Mouse (Mus musculus) heart, adult 2 months (tissue): Measurements from ENCODE around the gene Lepr. TPM values are rescaled to one million over a fixed set of nuclear protein-coding genes. Genes with fewer than 3 reads are reported as not detected.
"Not testable (repeated sequence)": the region's sequence is repeated elsewhere in the genome, so short reads cannot be mapped to it uniquely, and the experiment has no call there.

Source experiments
- DNase-seq, 2 experiments: peaks; one replicate each; pipeline ENCODE4 v3.0.0; 2021
- H3K27ac ChIP-seq: fragments of 200-600 bp; 2 replicates; pipeline ENCODE4 v1.8.1; 2022
- H3K27me3 ChIP-seq: fragments of 200-500 bp; 2 replicates; pipeline ENCODE4 v1.6.1; 2012; ENCODE audit warnings: mild to moderate bottlenecking, low read length, inconsistent platforms, mixed read lengths; ENCODE audit not compliant: control insufficient read depth, insufficient read depth
- H3K36me3 ChIP-seq: fragments of 200-500 bp; 2 replicates; pipeline ENCODE4 v1.6.1; 2012; ENCODE audit warnings: low read length, inconsistent platforms; ENCODE audit not compliant: control insufficient read depth, insufficient read depth
- H3K4me1 ChIP-seq: fragments of 200-500 bp; 2 replicates; pipeline ENCODE4 v1.6.1; 2011; ENCODE audit warnings: low read length; ENCODE audit not compliant: control insufficient read depth, insufficient read depth
- H3K4me3 ChIP-seq: fragments of 200-600 bp; 2 replicates; pipeline ENCODE4 v1.8.1; 2022
- H3K79me2 ChIP-seq: fragments of 200-500 bp; replicated peaks from 2 replicates; pipeline ENCODE4 v1.6.1; 2012; ENCODE audit warnings: mild to moderate bottlenecking, inconsistent platforms, low read length, moderate library complexity, mixed read lengths; ENCODE audit not compliant: control insufficient read depth, insufficient read depth
- H3K9ac ChIP-seq: fragments of 200-500 bp; 2 replicates; pipeline ENCODE4 v1.6.1; 2012; ENCODE audit warnings: low read depth, mild to moderate bottlenecking, control low read depth, inconsistent platforms, low read length, mixed read lengths
- CTCF ChIP-seq: fragments of 200-600 bp; IDR thresholded peaks from 2 replicates; pipeline ENCODE4 v1.8.1; 2022; ENCODE audit warnings: antibody characterized with exemption, mild to moderate bottlenecking, moderate library complexity
- EP300 ChIP-seq: fragments of 200-500 bp; IDR thresholded peaks from 2 replicates; pipeline ENCODE4 v1.6.1; 2011; ENCODE audit warnings: low read depth, low read length, control low read depth; ENCODE audit not compliant: insufficient read depth
- POLR2A ChIP-seq: fragments of 200-500 bp; IDR thresholded peaks from 2 replicates; pipeline ENCODE4 v1.6.1; 2011; ENCODE audit warnings: mild to moderate bottlenecking, low read depth, low read length, control low read depth; ENCODE audit not compliant: insufficient read depth
- WGBS: fragments of 180-500 bp; shearing (Covaris S2); methylation state at CpG from one replicate; pipeline ENCODE4 v1.1.7; 2018; 5-methylcytosine and 5-hydroxymethylcytosine counted together
- intact Hi-C: fragments of 180-260 bp; cut with DNase I; formaldehyde crosslinking; loops from one replicate; pipeline ENCODE4 v1.15.1; 2025
- polyA plus RNA-seq: library from polyadenylated mRNA; depleted of rRNA; stranded (reverse); fragments of >200 nt; gene quantifications from 2 replicates; pipeline ENCODE4 v1.2.3, GENCODE M21; 2012
- total RNA-seq, 2 experiments: library from RNA; stranded (reverse); gene quantifications; 2 replicates each; pipeline ENCODE4 v1.2.3; 2021

Lepr gene
- total and polyA plus RNA-seq, 3 experiments: 0.80 to 3.9 (median 3.2) TPM

DNA sequence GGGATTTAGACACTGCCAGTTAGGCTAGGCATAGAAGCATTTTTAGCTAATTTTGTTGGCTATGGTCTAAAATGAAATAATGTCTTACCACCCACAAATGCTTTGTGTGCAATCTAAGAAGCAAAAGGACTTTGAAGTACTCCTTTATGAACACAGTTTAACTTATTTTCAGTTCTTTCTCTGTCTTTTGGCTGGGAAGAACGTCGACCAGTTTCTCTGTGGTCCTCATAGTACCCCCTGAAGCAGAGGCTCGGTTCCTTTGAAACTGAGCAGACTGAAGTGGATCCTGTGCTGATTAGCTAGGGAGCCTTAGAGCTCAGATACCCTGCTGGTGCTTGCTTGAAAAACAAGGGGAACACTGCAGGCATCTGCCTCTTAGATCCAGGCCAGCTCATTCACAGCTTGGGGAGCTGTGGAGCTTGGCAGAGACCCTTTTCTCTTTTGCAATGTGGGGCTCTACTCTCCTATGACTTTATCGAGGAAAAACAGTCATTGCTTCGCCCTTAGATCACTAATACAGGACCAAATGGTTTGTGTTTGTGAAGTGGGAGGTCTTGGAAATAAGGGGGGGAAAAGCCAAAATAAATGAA, 1.9 kb downstream of the Lepr start:
- DNase-seq: peak; percentile 40 to 54
- Histone ChIP-seq H3K79me2 (no peaks in the 10 kb centered on the region), H3K4me3 (no peak overlapping the region), H3K36me3 (no peaks in the 10 kb centered on the region), H3K4me1 (no peaks in the 10 kb centered on the region; the same call in 1 of the 2 replicates), H3K9ac (no peak overlapping the region), H3K27ac (no peak overlapping the region), H3K27me3 (peaks cover 3% of the 10 kb centered on the region)
- TF ChIP-seq EP300 (no peak), CTCF (no peak), POLR2A (no peak)
- intact Hi-C loops: loop anchor here (5.0 kb wide), 1 partner anchor 42 kb away; no protein-coding TSS in a partner anchor
- WGBS: 31% methylated on average over 5 of the region's 5 CpGs

DNA sequence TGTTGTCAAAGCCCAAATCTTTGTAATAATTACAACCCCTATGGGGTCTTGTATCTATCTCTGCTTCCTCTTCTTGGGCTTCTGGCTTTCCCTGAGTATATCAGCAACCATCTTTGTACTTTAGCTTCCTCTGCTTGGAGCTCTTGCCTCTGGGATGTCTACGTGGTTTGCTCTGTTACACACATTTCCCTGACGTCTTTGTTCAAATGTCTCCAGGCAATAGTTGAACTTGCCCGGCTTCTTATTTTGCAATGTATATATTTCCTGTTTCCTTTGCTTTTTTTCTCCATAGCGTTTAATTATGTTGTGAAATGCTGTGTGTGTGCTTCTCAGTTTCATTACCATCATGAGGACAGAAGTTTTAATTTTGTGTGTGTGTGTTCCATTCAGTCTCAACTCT, 4.5 kb downstream of the Lepr start:
- H3K9ac ChIP-seq: no peak overlapping the region
- H3K4me3 ChIP-seq: no peak overlapping the region
- H3K27me3 ChIP-seq: peaks cover 3% of the 10 kb centered on the region
- no peak for DNase-seq
- no peak overlapping the region for H3K27ac ChIP-seq
- 50% methylated on average over 4 of the region's 4 CpGs for WGBS
- intact Hi-C loops: loop anchor here (5.0 kb wide), 1 partner anchor 34 kb away; no protein-coding TSS in a partner anchor
- H3K4me1 ChIP-seq: no peaks in the 10 kb centered on the region; the same call in 1 of the 2 replicates
- H3K36me3 ChIP-seq: no peaks in the 10 kb centered on the region
- TF ChIP-seq EP300 (no peak), POLR2A (no peak), CTCF (no peak)
- no peaks in the 10 kb centered on the region for H3K79me2 ChIP-seq

DNA sequence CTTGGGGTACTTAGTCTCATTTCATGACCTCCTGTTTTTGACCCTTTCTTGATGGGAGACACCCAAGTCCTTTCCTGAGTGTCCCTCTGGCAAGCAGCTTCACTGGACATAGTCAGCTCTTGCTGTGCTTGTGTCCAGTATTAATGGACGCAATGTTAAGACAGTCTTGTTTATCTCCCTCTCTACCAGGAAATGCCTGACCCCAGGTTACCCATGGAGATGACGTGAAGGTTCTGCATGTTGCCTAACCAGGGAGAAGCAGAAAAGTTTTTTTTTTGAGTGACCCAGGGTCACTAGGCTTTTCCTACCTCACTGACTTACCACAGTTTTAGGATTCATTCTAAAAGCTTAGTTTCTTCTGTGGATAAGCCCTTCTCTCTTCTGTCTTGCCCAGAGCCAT, 24.8 kb downstream of the Lepr start:
- no peak overlapping the region for H3K27ac ChIP-seq
- intact Hi-C loops: no loop called here
- WGBS: 61% methylated on average over 2 of the region's 2 CpGs
- H3K36me3 ChIP-seq: no peaks in the 10 kb centered on the region
- H3K27me3 ChIP-seq: no peaks in the 10 kb centered on the region
- DNase-seq: no peak
- no peak for TF ChIP-seq EP300
- no peak for TF ChIP-seq CTCF
- TF ChIP-seq POLR2A: no peak
- H3K9ac ChIP-seq: no peak overlapping the region
- H3K79me2 ChIP-seq: no peaks in the 10 kb centered on the region
- no peak overlapping the region for H3K4me3 ChIP-seq
- H3K4me1 ChIP-seq: no peaks in the 10 kb centered on the region

DNA sequence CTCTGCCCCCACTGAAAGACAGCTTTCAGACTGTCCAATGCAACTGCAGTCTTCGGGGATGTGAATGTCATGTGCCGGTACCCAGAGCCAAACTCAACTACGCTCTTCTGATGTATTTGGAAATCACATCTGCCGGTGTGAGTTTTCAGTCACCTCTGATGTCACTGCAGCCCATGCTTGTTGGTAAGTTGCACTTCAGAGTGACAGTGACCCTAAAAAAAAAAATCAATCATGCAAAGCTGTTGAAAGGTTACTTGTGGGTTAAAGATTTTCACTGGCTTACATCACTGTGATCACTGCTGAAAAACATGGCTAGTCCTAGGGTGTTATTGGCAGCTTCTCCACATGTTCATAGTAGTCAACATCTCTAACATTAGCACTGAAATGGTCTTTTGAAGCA, 28.3 kb downstream of the Lepr start:
- Histone ChIP-seq H3K4me1 (no peaks in the 10 kb centered on the region), H3K4me3 (no peak overlapping the region), H3K27me3 (no peaks in the 10 kb centered on the region), H3K27ac (no peak overlapping the region), H3K9ac (no peak overlapping the region), H3K79me2 (no peaks in the 10 kb centered on the region), H3K36me3 (no peaks in the 10 kb centered on the region)
- intact Hi-C loops: no loop called here
- TF ChIP-seq POLR2A (no peak), CTCF (no peak), EP300 (no peak)
- DNase-seq: no peak
- WGBS: 92% methylated on average over 4 of the region's 4 CpGs

- Histone ChIP-seq H3K4me3 (no peak overlapping the region), H3K4me1 (no peaks in the 10 kb centered on the region), H3K9ac (no peak overlapping the region), H3K27me3 (no peaks in the 10 kb centered on the region), H3K27ac (no peak overlapping the region), H3K36me3 (no peaks in the 10 kb centered on the region), H3K79me2 (no peaks in the 10 kb centered on the region)
- WGBS: 73% methylated on average over 5 of the region's 5 CpGs
- no peak for TF ChIP-seq EP300
- TF ChIP-seq POLR2A: no peak
- no peak for TF ChIP-seq CTCF
- no peak for DNase-seq
- intact Hi-C loops: no loop called here
Measured at GRCm38 (mm10) chr4:101760490-101760889, 43.3 kb downstream of the Lepr start.

- DNase-seq, intact Hi-C loops, H3K4me3 ChIP-seq, H3K79me2 ChIP-seq, H3K9ac ChIP-seq, H3K36me3 ChIP-seq, H3K4me1 ChIP-seq, H3K27ac ChIP-seq, H3K27me3 ChIP-seq: not testable (repeated sequence)
- 88% methylated on average over 4 of the region's 4 CpGs for WGBS
Measured at GRCm38 (mm10) chr4:101843923-101844322, 126.7 kb downstream of the Lepr start, which contains the start of gene B020004J07Rik. TSS of gene B020004J07Rik (minus strand) at chr4:101844023.
